Mouse (Mus musculus) lung, postnatal 0 days (tissue): Measurements from ENCODE around the gene Cdr2l.

Experiments used
- CTCF ChIP-seq: IDR thresholded peaks from 2 replicates; pipeline ENCODE4 v1.5.1; 2016; ENCODE audit warnings: antibody characterized with exemption, mild to moderate bottlenecking
- EP300 ChIP-seq: IDR thresholded peaks from 2 replicates; pipeline ENCODE4 v1.6.1; 2016; ENCODE audit warnings: antibody characterized with exemption, mild to moderate bottlenecking, control low read depth

GRCm38 (mm10) chr11:115391358-115391757 is 9.6 kb downstream of the Cdr2l start:
- no peak for TF ChIP-seq CTCF
- no peak for TF ChIP-seq EP300
